Mouse (Mus musculus): ENCODE measurements around the gene Spns3. TPM values are rescaled to one million over a fixed set of nuclear protein-coding genes. Genes with fewer than 3 reads are reported as not detected.
A peak's percentile ranks its signal among the peaks of the same experiment; 100 is the strongest.

Spns3 gene
- total and polyA plus RNA-seq, 3 experiments = 0.11 TPM; not detected in 2

DNA sequence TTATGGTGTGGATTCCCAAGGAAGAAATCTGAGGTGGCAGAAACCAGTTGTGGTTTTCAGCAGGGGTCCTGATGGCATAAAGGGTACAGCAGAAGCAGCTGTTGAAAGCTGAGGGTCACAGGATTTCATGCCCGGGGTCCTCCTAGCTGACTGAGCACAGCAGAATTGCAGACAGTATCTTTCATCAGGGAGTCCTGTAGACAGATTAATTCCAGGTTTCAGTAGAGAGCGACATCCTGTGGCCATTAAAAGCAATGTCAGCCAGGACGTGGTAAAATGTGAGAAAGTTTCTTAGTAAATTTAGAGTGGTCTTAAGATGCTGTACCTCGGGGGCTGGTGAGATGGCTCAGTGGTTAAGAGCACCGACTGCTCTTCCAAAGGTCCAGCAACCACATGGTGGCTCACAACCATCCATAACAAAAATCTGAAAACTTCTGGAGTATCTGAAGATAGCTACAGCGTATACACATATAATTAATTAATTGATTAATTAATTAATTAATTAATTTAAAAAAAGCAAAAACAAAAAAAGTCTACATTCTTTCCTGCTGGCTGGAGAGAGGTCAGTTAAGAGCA, 14.0 kb upstream of the Spns3 start:
- Histone ChIP-seq H3K4me1 (ENCODE audit: insufficient read depth, low read depth, low read length) (peaks cover 29% of the 10 kb centered on the region), H3K4me3 (ENCODE audit: low read depth, low read length) (no peak overlapping the region), H3K27me3 (ENCODE audit: insufficient read depth, low read length) (peaks cover 14% of the 10 kb centered on the region), H3K9me3 (replicated peaks) (no peaks in the 10 kb centered on the region), H3K36me3 (replicated peaks) (no peaks in the 10 kb centered on the region)
- TF ChIP-seq CTCF (IDR thresholded peaks at IDR 0.05; ENCODE audit: low read depth, low read length) (peak; percentile 41; the same call in 1 of the 2 replicates), TAL1 (conservative IDR thresholded peaks at IDR 0.05; ENCODE audit: low read depth, low read length) (no peak)
- no peak for ATAC-seq (ENCODE audit: extremely low read depth, insufficient number of reproducible peaks, low FRiP score, poor library complexity, severe bottlenecking)
- peak; percentile 38 for DNase-seq (ENCODE audit: low spot score)

DNA sequence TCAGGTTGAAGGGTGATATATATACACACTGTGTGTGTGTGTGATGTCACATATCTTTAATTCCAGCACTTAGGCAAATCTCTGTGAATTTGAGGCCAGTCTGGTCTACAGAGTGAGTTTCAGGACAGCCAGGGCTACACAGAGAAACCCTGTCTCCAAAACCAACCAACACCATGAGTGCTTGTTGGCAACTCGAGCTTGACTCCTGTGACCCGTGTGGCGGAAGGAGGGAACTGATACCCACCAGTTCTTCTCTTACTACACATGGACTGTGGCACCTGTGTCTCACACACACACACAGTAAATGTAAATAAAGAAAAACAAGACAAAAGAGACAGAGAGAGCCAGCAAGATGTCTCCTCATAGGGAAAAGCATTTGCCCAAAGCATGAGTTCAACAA, 10.4 kb upstream of the Spns3 start:
- ATAC-seq (ENCODE audit: extremely low read depth, insufficient number of reproducible peaks, low FRiP score, poor library complexity, severe bottlenecking) = no peak
- H3K36me3 ChIP-seq (replicated peaks) = no peaks in the 10 kb centered on the region
- H3K27me3 ChIP-seq (ENCODE audit: insufficient read depth, low read length) = peaks cover 27% of the 10 kb centered on the region
- H3K4me3 ChIP-seq (ENCODE audit: low read depth, low read length) = no peak overlapping the region
- DNase-seq (ENCODE audit: low spot score) = no peak
- no peaks in the 10 kb centered on the region for H3K9me3 ChIP-seq (replicated peaks)
- H3K4me1 ChIP-seq (ENCODE audit: insufficient read depth, low read depth, low read length) = peaks cover 35% of the 10 kb centered on the region
- no peak for TF ChIP-seq GATA1 (IDR thresholded peaks at IDR 0.05; ENCODE audit: borderline replicate concordance, low read length)
- TF ChIP-seq POLR2AphosphoS5 (IDR thresholded peaks at IDR 0.05; ENCODE audit: insufficient replicate concordance, low read depth, low read length) = no peak
- no peak for TF ChIP-seq GATA2 (IDR thresholded peaks at IDR 0.05; ENCODE audit: borderline replicate concordance, low read depth, low read length)
- no peak for TF ChIP-seq CTCF (IDR thresholded peaks at IDR 0.05; ENCODE audit: low read depth, low read length)
- no peak for TF ChIP-seq TAL1 (conservative IDR thresholded peaks at IDR 0.05; ENCODE audit: low read depth, low read length)

DNA sequence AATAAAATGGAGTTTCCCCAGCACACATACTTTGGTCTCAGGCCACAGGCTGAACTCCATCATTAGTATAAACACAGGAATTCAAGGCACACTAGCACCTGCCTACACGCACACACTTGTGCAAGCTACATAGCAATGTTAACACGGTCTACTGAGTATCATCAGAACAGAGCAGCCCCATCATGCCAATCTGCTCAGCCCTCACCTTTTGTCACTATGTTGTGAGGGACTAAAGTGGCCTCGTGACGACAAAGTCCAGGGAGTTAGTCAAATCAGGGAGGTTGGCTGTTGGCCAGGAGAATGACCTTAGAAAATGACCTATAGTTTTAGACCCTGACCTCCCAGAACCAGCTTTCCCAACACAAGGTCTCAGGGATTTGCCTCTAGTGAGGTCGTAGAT, 7.8 kb upstream of the Spns3 start:
- Histone ChIP-seq H3K27me3 (ENCODE audit: insufficient read depth, low read length) (peaks cover 31% of the 10 kb centered on the region), H3K36me3 (replicated peaks) (no peaks in the 10 kb centered on the region), H3K9me3 (replicated peaks) (no peaks in the 10 kb centered on the region), H3K4me3 (ENCODE audit: low read depth, low read length) (no peak overlapping the region), H3K4me1 (ENCODE audit: insufficient read depth, low read depth, low read length) (peaks cover 30% of the 10 kb centered on the region)
- TF ChIP-seq POLR2AphosphoS5 (IDR thresholded peaks at IDR 0.05; ENCODE audit: insufficient replicate concordance, low read depth, low read length) (no peak), GATA1 (IDR thresholded peaks at IDR 0.05; ENCODE audit: borderline replicate concordance, low read length) (no peak)
- ATAC-seq (ENCODE audit: extremely low read depth, insufficient number of reproducible peaks, low FRiP score, poor library complexity, severe bottlenecking) (no peak), DNase-seq (ENCODE audit: low spot score) (no peak)

DNA sequence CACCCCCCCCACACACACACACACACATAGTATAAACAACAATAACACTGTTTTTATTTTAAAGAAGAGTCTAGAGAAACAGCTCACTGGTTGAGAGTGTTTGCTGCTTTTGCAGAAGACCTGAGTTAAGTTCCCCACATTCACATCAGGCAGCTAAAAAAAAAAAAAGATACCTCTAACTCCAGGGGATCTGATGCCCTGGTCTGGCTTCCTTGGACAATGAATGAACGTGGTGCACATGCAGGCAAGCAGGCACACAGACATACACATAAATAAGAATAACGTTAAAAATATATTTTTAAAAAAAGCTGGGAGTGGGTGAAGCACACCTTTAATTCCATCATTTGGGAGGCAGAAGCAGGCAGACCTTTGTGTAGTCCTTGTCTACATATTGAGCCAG, 6.6 kb upstream of the Spns3 start:
- TF ChIP-seq POLR2AphosphoS5 (IDR thresholded peaks at IDR 0.05; ENCODE audit: insufficient replicate concordance, low read depth, low read length) = no peak
- no peak for TF ChIP-seq CTCF (IDR thresholded peaks at IDR 0.05; ENCODE audit: low read depth, low read length)
- TF ChIP-seq GATA2 (IDR thresholded peaks at IDR 0.05; ENCODE audit: borderline replicate concordance, low read depth, low read length) = no peak
- TF ChIP-seq TAL1 (conservative IDR thresholded peaks at IDR 0.05; ENCODE audit: low read depth, low read length) = no peak
- TF ChIP-seq GATA1 (IDR thresholded peaks at IDR 0.05; ENCODE audit: borderline replicate concordance, low read length) = no peak
- ATAC-seq (ENCODE audit: extremely low read depth, insufficient number of reproducible peaks, low FRiP score, poor library complexity, severe bottlenecking) = no peak
- Histone ChIP-seq H3K4me1 (ENCODE audit: insufficient read depth, low read depth, low read length) (peaks cover 24% of the 10 kb centered on the region), H3K27me3 (ENCODE audit: insufficient read depth, low read length) (peaks cover 32% of the 10 kb centered on the region), H3K9me3 (replicated peaks) (no peaks in the 10 kb centered on the region), H3K4me3 (ENCODE audit: low read depth, low read length) (no peak overlapping the region), H3K36me3 (replicated peaks) (no peaks in the 10 kb centered on the region)
- DNase-seq (ENCODE audit: low spot score) = no peak

DNA sequence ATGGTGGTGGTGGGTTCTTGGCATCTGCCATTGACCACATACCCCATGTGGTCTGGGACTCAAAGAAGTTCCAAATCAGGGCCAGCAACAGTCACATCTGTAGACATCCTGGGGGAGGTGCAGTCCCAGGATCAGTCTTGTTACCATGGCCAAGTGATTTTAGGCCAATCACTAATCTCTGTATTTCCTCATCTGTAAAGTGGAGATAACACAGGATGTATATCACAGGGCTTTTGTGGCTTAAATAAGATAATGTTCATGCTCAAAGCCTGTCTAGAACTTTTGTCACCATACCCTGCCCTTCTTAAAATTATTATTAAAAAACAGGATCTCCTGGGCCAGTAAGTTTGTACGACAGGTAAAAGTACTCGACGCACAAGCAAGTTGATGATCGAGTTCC, 6.2 kb upstream of the Spns3 start:
- 0 out of 2 replicates have a peak, but pooled peaks have one; percentile 25 for TF ChIP-seq TAL1 (conservative IDR thresholded peaks at IDR 0.05; ENCODE audit: low read depth, low read length)
- TF ChIP-seq GATA1 (IDR thresholded peaks at IDR 0.05; ENCODE audit: borderline replicate concordance, low read length) = no peak
- TF ChIP-seq POLR2AphosphoS5 (IDR thresholded peaks at IDR 0.05; ENCODE audit: insufficient replicate concordance, low read depth, low read length) = no peak
- TF ChIP-seq GATA2 (IDR thresholded peaks at IDR 0.05; ENCODE audit: borderline replicate concordance, low read depth, low read length) = no peak
- no peak for TF ChIP-seq CTCF (IDR thresholded peaks at IDR 0.05; ENCODE audit: low read depth, low read length)
- Histone ChIP-seq H3K9me3 (replicated peaks) (no peaks in the 10 kb centered on the region), H3K36me3 (replicated peaks) (no peaks in the 10 kb centered on the region), H3K27me3 (ENCODE audit: insufficient read depth, low read length) (peaks cover 34% of the 10 kb centered on the region), H3K4me1 (ENCODE audit: insufficient read depth, low read depth, low read length) (peaks cover 24% of the 10 kb centered on the region), H3K4me3 (ENCODE audit: low read depth, low read length) (no peak overlapping the region)
- DNase-seq (ENCODE audit: low spot score) (no peak), ATAC-seq (ENCODE audit: extremely low read depth, insufficient number of reproducible peaks, low FRiP score, poor library complexity, severe bottlenecking) (peak; percentile 73)

DNA sequence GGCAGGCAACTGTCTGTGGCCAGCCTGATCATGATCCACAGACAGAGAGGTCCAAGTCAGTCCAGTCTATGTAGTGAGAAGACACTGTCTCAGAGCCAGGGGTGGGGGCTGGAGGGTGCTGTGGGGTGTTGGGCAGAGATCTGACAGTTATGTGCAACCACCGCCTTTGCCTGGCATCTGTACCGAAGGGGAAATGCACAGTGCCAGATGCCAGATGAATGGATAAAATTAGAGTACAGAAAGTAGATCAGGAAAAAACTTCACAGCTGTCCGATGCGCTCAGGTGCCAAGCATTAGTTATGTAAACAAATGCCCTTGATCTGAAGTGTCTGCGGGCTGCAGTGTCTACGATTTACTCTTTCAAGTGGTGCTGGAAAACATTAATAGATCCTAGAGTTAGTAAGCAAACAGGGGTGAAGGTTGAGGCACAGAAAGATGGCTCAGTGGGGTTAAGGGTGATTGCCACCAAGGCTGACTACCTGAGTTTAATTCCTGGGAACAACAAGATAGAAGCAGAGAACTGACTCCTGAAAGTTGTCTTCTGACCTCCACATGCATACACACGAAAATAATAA, 1.3 kb upstream of the Spns3 start:
- ATAC-seq (ENCODE audit: extremely low read depth, insufficient number of reproducible peaks, low FRiP score, poor library complexity, severe bottlenecking) (no peak), DNase-seq (ENCODE audit: low spot score) (no peak)
- Histone ChIP-seq H3K9me3 (replicated peaks) (no peaks in the 10 kb centered on the region), H3K27me3 (ENCODE audit: insufficient read depth, low read length) (peaks cover 47% of the 10 kb centered on the region), H3K36me3 (replicated peaks) (no peaks in the 10 kb centered on the region), H3K4me3 (ENCODE audit: low read depth, low read length) (no peak overlapping the region), H3K4me1 (ENCODE audit: insufficient read depth, low read depth, low read length) (peaks cover 19% of the 10 kb centered on the region)
- TF ChIP-seq GATA1 (IDR thresholded peaks at IDR 0.05; ENCODE audit: borderline replicate concordance, low read length) (no peak), CTCF (IDR thresholded peaks at IDR 0.05; ENCODE audit: low read depth, low read length) (no peak), POLR2AphosphoS5 (IDR thresholded peaks at IDR 0.05; ENCODE audit: insufficient replicate concordance, low read depth, low read length) (no peak), TAL1 (conservative IDR thresholded peaks at IDR 0.05; ENCODE audit: low read depth, low read length) (no peak), GATA2 (IDR thresholded peaks at IDR 0.05; ENCODE audit: borderline replicate concordance, low read depth, low read length) (no peak)
